Mouse (Mus musculus) bone marrow, adult 2 months (tissue): ENCODE data around the gene Rgp1.

ENCODE experiments used
- CTCF ChIP-seq: fragments of 200-500 bp; IDR thresholded peaks from 2 replicates; pipeline ENCODE4 v1.5.1; 2011; ENCODE audit warnings: low read length, control low read depth; ENCODE audit not compliant: control insufficient read depth, insufficient read depth
- POLR2A ChIP-seq: fragments of 200-500 bp; IDR thresholded peaks from 2 replicates; pipeline ENCODE4 v1.6.1; 2011; ENCODE audit warnings: low read depth, mild to moderate bottlenecking, control low read depth, low read length, borderline replicate concordance; ENCODE audit not compliant: control insufficient read depth

- TF ChIP-seq CTCF (no peak), POLR2A (no peak)
Observed at GRCm38 (mm10) chr4:43604751-43605685, 26.5 kb downstream of the Rgp1 start.
